Mouse (Mus musculus) liver, adult 2 months (tissue): ENCODE data around the gene Jkamp. TPM values are rescaled to one million over a fixed set of nuclear protein-coding genes. Genes with fewer than 3 reads are reported as not detected.
A peak's percentile ranks its signal among the peaks of the same experiment; 100 is the strongest.

Experiments used
- DNase-seq: peaks from one replicate; pipeline ENCODE4 v3.0.0-alpha.2; 2011; ENCODE audit warnings: low read depth, low spot score; ENCODE audit errors: extremely low read depth
- H3K27ac ChIP-seq: fragments of 200-500 bp; replicated peaks from 2 replicates; pipeline ENCODE4 v1.5.1; 2012; ENCODE audit warnings: low read depth, mild to moderate bottlenecking, control low read depth, inconsistent platforms, low read length; ENCODE audit not compliant: insufficient read depth
- H3K27me3 ChIP-seq: fragments of 200-500 bp; 2 replicates; pipeline ENCODE4 v1.6.1; 2012; ENCODE audit warnings: mild to moderate bottlenecking, moderate library complexity, low read length, inconsistent platforms; ENCODE audit not compliant: control insufficient read depth, insufficient read depth
- H3K36me3 ChIP-seq: fragments of 200-500 bp; 2 replicates; pipeline ENCODE4 v1.6.1; 2012; ENCODE audit warnings: low read length, inconsistent platforms; ENCODE audit not compliant: control insufficient read depth, insufficient read depth
- H3K4me1 ChIP-seq: fragments of 200-500 bp; 2 replicates; pipeline ENCODE4 v1.6.1; 2011; ENCODE audit warnings: low read length; ENCODE audit not compliant: control insufficient read depth, insufficient read depth
- H3K4me3 ChIP-seq: fragments of 200-500 bp; 2 replicates; pipeline ENCODE4 v1.5.1; 2011; ENCODE audit warnings: low read depth, mild to moderate bottlenecking, control low read depth, low read length, moderate library complexity; ENCODE audit not compliant: insufficient read depth
- H3K79me2 ChIP-seq: fragments of 200-500 bp; 2 replicates; pipeline ENCODE4 v1.6.1; 2012; ENCODE audit warnings: inconsistent platforms, mild to moderate bottlenecking, low read length, moderate library complexity; ENCODE audit not compliant: control insufficient read depth, insufficient read depth
- H3K9ac ChIP-seq: fragments of 200-500 bp; 2 replicates; pipeline ENCODE4 v1.6.1; 2012; ENCODE audit warnings: low read depth, mild to moderate bottlenecking, control low read depth, inconsistent platforms, low read length
- CTCF ChIP-seq: fragments of 200-500 bp; IDR thresholded peaks from 2 replicates; pipeline ENCODE4 v1.5.1; 2011; ENCODE audit warnings: low read depth, low read length, control low read depth
- POLR2A ChIP-seq: fragments of 200-500 bp; IDR thresholded peaks from 2 replicates; pipeline ENCODE4 v1.6.1; 2011; ENCODE audit warnings: low read length, control low read depth; ENCODE audit not compliant: insufficient read depth; ENCODE audit errors: extremely low read depth
- WGBS: fragments of 180-500 bp; shearing (Covaris S2); methylation state at CpG from one replicate; pipeline ENCODE4 v1.1.7; 2018; 5-methylcytosine and 5-hydroxymethylcytosine counted together
- polyA plus RNA-seq: library from polyadenylated mRNA; depleted of rRNA; stranded (reverse); fragments of >200 nt; gene quantifications from 2 replicates; pipeline ENCODE4 v1.2.3, GENCODE M21; 2012
- total RNA-seq: library from RNA; depleted of rRNA; stranded (reverse); fragments of >200 nt; gene quantifications from 2 replicates; pipeline ENCODE4 v1.2.3, GENCODE M21; 2014

Jkamp gene
- total and polyA plus RNA-seq, 2 experiments = 30.3 to 45.8 TPM

DNA sequence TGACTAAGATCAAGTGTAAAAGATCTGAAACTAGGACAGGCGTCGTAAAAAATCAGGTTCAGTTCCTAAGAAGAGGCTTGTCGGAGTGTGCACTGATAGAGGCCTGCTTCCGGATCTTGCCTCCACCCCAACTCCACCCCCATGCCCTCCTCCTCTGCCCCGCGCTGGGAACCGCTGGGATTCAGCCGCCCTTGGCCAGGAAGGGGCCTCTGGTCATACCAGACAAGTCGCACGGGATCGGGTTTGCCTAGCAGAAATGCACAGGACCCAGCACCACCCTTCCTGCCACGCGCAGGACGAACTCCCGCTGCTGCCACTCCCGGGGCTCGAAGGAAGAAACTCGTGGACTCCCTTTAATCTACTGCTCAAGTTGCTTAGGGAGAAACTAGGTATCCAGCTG is 3.0 kb upstream of the Jkamp start:
- peak; percentile 41 for DNase-seq
- no peaks in the 10 kb centered on the region for H3K27me3 ChIP-seq
- H3K79me2 ChIP-seq = no peaks in the 10 kb centered on the region
- peak overlapping the region; percentile 56 for H3K9ac ChIP-seq
- 29% methylated on average over 18 of the region's 18 CpGs for WGBS
- peaks cover 10% of the 10 kb centered on the region; the same call in 1 of the 2 replicates for H3K4me1 ChIP-seq
- no peak overlapping the region for H3K27ac ChIP-seq
- no peaks in the 10 kb centered on the region for H3K36me3 ChIP-seq
- TF ChIP-seq CTCF = no peak
- no peak for TF ChIP-seq POLR2A
- peak overlapping the region; percentile 47; the same call in 1 of the 2 replicates for H3K4me3 ChIP-seq

GRCm38 (mm10) chr12:72083265-72083664 is 2.1 kb upstream of the Jkamp start:
- Histone ChIP-seq H3K27ac (no peak overlapping the region), H3K79me2 (no peaks in the 10 kb centered on the region; the same call in 1 of the 2 replicates), H3K36me3 (no peaks in the 10 kb centered on the region), H3K27me3 (no peaks in the 10 kb centered on the region), H3K9ac (no peak overlapping the region), H3K4me3 (no peak overlapping the region), H3K4me1 (peaks cover 10% of the 10 kb centered on the region; the same call in 1 of the 2 replicates)
- DNase-seq = no peak
- 83% methylated on average over 9 of the region's 9 CpGs for WGBS
- TF ChIP-seq POLR2A (no peak), CTCF (no peak)

- no peaks in the 10 kb centered on the region for H3K27me3 ChIP-seq
- peak overlapping the region; percentile 82 for H3K4me3 ChIP-seq
- H3K36me3 ChIP-seq = no peaks in the 10 kb centered on the region
- peak; percentile 84 for DNase-seq
- TF ChIP-seq POLR2A = peak; percentile 38; the same call in 1 of the 2 replicates
- no peak for TF ChIP-seq CTCF
- H3K27ac ChIP-seq = peak overlapping the region; percentile 94
- H3K9ac ChIP-seq = peak overlapping the region; percentile 88
- WGBS = 5% methylated on average over 46 of the region's 46 CpGs
- peaks cover 8% of the 10 kb centered on the region; the same call in 1 of the 2 replicates for H3K4me1 ChIP-seq
- H3K79me2 ChIP-seq = no peaks in the 10 kb centered on the region; the same call in 1 of the 2 replicates
Observed at GRCm38 (mm10) chr12:72084261-72085023, 947 bp upstream of the Jkamp start.

- under 1% methylated on average over 31 of the region's 31 CpGs for WGBS
- Histone ChIP-seq H3K79me2 (no peaks in the 10 kb centered on the region; the same call in 1 of the 2 replicates), H3K9ac (peak overlapping the region; percentile 88), H3K27ac (peak overlapping the region; percentile 94), H3K4me3 (peak overlapping the region; percentile 82), H3K27me3 (no peaks in the 10 kb centered on the region), H3K36me3 (peaks cover 2% of the 10 kb centered on the region; the same call in 1 of the 2 replicates), H3K4me1 (peaks cover 8% of the 10 kb centered on the region; the same call in 1 of the 2 replicates)
- DNase-seq = no peak
- TF ChIP-seq CTCF (no peak), POLR2A (0 out of 2 replicates have a peak, but pooled peaks have one; percentile 38)
Observed at GRCm38 (mm10) chr12:72085024-72085328, 413 bp upstream of the Jkamp start.

DNA sequence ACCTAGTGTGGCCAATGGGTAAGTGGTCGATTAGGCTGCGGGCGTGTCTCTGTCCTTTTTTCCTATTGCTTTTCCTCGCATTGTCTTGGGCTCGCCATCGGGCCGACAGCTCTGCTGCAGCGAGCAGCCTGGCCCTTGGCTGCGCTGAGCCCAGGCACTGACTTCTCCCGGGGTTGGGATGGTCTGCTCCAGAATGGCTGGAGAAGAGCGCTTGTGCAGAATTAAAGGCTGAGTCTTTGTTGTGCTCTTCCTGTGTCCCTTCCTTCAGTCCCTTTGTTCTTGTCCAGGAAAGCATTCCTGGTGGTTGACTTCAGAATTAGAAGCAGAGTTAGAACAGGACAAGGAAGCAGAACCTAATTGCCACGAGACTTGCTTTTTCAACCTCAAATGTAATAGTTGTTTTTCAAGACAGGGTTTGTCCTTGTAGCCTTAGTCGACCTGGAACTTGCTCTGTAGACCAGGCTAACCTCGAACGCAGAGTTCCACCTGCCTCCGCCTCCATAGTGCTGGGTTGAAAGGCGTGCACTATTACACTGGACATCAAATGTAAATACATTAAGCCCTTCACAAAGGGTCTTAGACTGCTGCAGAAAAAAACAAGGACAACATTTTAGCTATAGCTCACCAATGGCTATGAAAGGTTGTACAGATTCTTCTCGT is 907 bp downstream of the Jkamp start:
- no peak for DNase-seq
- Histone ChIP-seq H3K4me1 (peaks cover 8% of the 10 kb centered on the region; the same call in 1 of the 2 replicates), H3K9ac (peak overlapping the region; percentile 77), H3K27ac (peak overlapping the region; percentile 88), H3K79me2 (no peaks in the 10 kb centered on the region; the same call in 1 of the 2 replicates), H3K27me3 (no peaks in the 10 kb centered on the region), H3K36me3 (peaks cover 5% of the 10 kb centered on the region; the same call in 1 of the 2 replicates), H3K4me3 (peak overlapping the region; percentile 84)
- TF ChIP-seq POLR2A (0 out of 2 replicates have a peak, but pooled peaks have one; percentile 26), CTCF (no peak)
- 2% methylated on average over 18 of the region's 18 CpGs for WGBS
